Mouse (Mus musculus): ENCODE data around the gene Arhgap31.
"Not testable (repeated sequence)": the region's sequence is repeated elsewhere in the genome, so short reads cannot be mapped to it uniquely, and the experiment has no call there.

Arhgap31 gene

GRCm38 (mm10) chr16:38683094-38683493 is 30.0 kb downstream of the Arhgap31 start:
- DNase-seq (ENCODE audit: low spot score): no peak

GRCm38 (mm10) chr16:38681313-38681712 is 31.8 kb downstream of the Arhgap31 start:
- DNase-seq (ENCODE audit: low spot score): no peak

- no peak for DNase-seq (ENCODE audit: low spot score)
Measured at GRCm38 (mm10) chr16:38679431-38680021, 33.5 kb downstream of the Arhgap31 start.

GRCm38 (mm10) chr16:38678853-38679252 is 34.2 kb downstream of the Arhgap31 start:
- DNase-seq (ENCODE audit: low spot score): no peak

GRCm38 (mm10) chr16:38677941-38678340 is 35.1 kb downstream of the Arhgap31 start:
- not testable (repeated sequence) for DNase-seq (ENCODE audit: low spot score)

GRCm38 (mm10) chr16:38677171-38677570 is 35.9 kb downstream of the Arhgap31 start:
- DNase-seq (ENCODE audit: low spot score): no peak

GRCm38 (mm10) chr16:38676647-38677046 is 36.4 kb downstream of the Arhgap31 start:
- no peak for DNase-seq (ENCODE audit: low spot score)

- no peak for DNase-seq (ENCODE audit: low spot score)
Measured at GRCm38 (mm10) chr16:38675600-38676335, 37.3 kb downstream of the Arhgap31 start.

- no peak for DNase-seq (ENCODE audit: low spot score)
Measured at GRCm38 (mm10) chr16:38674891-38675290, 38.2 kb downstream of the Arhgap31 start.

GRCm38 (mm10) chr16:38673511-38673910 is 39.6 kb downstream of the Arhgap31 start:
- no peak for DNase-seq (ENCODE audit: low spot score)

- no peak for DNase-seq (ENCODE audit: low spot score)
Measured at GRCm38 (mm10) chr16:38672947-38673346, 40.1 kb downstream of the Arhgap31 start.

- no peak for DNase-seq (ENCODE audit: low spot score)
Measured at GRCm38 (mm10) chr16:38672370-38672769, 40.7 kb downstream of the Arhgap31 start.

- no peak for DNase-seq (ENCODE audit: low spot score)
Measured at GRCm38 (mm10) chr16:38670621-38671390, 42.3 kb downstream of the Arhgap31 start.

- DNase-seq (ENCODE audit: low spot score): no peak
Measured at GRCm38 (mm10) chr16:38668871-38669675, 44.0 kb downstream of the Arhgap31 start.

GRCm38 (mm10) chr16:38666523-38666922 is 46.6 kb downstream of the Arhgap31 start:
- no peak for DNase-seq (ENCODE audit: low spot score)

GRCm38 (mm10) chr16:38666016-38666415 is 47.1 kb downstream of the Arhgap31 start:
- no peak for DNase-seq (ENCODE audit: low spot score)

- no peak for DNase-seq (ENCODE audit: low spot score)
Measured at GRCm38 (mm10) chr16:38662575-38662974, 50.5 kb downstream of the Arhgap31 start.

- no peak for DNase-seq (ENCODE audit: low spot score)
Measured at GRCm38 (mm10) chr16:38654308-38654707, 58.8 kb downstream of the Arhgap31 start.

GRCm38 (mm10) chr16:38653390-38653871 is 59.6 kb downstream of the Arhgap31 start:
- DNase-seq (ENCODE audit: low spot score): no peak

- no peak for DNase-seq (ENCODE audit: low spot score)
Measured at GRCm38 (mm10) chr16:38652653-38653052, 60.4 kb downstream of the Arhgap31 start.

GRCm38 (mm10) chr16:38651721-38652231 is 61.3 kb downstream of the Arhgap31 start:
- no peak for DNase-seq (ENCODE audit: low spot score)

GRCm38 (mm10) chr16:38651306-38651705 is 61.8 kb downstream of the Arhgap31 start:
- no peak for DNase-seq (ENCODE audit: low spot score)
